Mouse (Mus musculus): ENCODE measurements at regions not wholly inside any gene's neighbourhood (a gene's known extent, or its start where the extent isn't known, plus 50 kb on each side); places are given as distances from the start of the nearest gene placed in this dataset.

DNA sequence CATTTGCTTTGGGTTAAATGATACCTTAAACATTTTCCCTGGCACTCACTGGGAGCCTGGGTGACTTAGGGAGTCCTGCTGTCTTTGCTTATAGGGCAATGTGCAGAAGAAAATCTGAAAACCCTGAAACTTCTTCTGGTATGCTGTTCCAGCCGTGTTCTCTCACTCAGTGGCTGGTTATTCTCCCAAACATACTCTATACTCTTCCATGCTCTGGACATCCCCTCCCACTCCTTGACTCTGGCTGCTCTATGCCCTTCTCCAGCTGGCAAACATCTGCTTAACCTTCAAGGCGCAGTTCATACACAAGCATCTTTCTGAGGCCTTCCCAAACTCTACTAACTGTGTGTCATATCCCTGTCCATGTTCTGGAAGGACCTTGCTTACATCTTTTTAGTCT, 227.2 kb upstream of the Jun start:
- Histone ChIP-seq H3K79me2 (ENCODE audit: control insufficient read depth, insufficient read depth, low read length, poor library complexity) (no peaks in the 10 kb centered on the region; the same call in 1 of the 2 replicates), H3K9me3 (replicated peaks; ENCODE audit: insufficient read depth, low read length) (no peaks in the 10 kb centered on the region), H3K27me3 (ENCODE audit: control insufficient read depth in 1 of 2, insufficient read depth in 2 of 2, low read length in 2 of 2) (peaks cover 0 to 2% of the 10 kb centered on the region in 2 experiments; a peak in 2 of 4 replicates), H3K36me3 (ENCODE audit: control insufficient read depth in 1 of 2, insufficient read depth in 2 of 2, low read length in 2 of 2) (no peaks in the 10 kb centered on the region), H3K9ac (ENCODE audit: control insufficient read depth, low read depth, low read length, poor library complexity, severe bottlenecking) (no peak overlapping the region), H3K4me3 (ENCODE audit: control insufficient read depth in 1 of 2, insufficient read depth in 1 of 2, low read depth in 2 of 2, low read length in 2 of 2) (no peak overlapping the region), H3K27ac (ENCODE audit: control insufficient read depth, low read depth, low read length) (no peak overlapping the region), H3K4me1 (ENCODE audit: control insufficient read depth in 1 of 2, insufficient read depth in 2 of 2, low read length in 2 of 2) (no peaks in the 10 kb centered on the region)
- DNase-seq (ENCODE audit: low read depth, low spot score), result no peak
- TF ChIP-seq TAL1 (IDR thresholded peaks at IDR 0.05; ENCODE audit: low read length), result no peak
- TF ChIP-seq MYC (IDR thresholded peaks at IDR 0.05; ENCODE audit: low read depth, low read length), result no peak
- TF ChIP-seq RCOR1 (IDR thresholded peaks at IDR 0.05; ENCODE audit: low read depth, low read length), result no peak
- no peak for TF ChIP-seq EP300 (IDR thresholded peaks at IDR 0.05; ENCODE audit: low read depth in 1 of 2, low read length in 2 of 2)
- no peak for TF ChIP-seq MXI1 (IDR thresholded peaks at IDR 0.05; ENCODE audit: low read depth, low read length)
- no peak for TF ChIP-seq MAZ (IDR thresholded peaks at IDR 0.05; ENCODE audit: low read depth, low read length)
- TF ChIP-seq TBP (IDR thresholded peaks at IDR 0.05; ENCODE audit: low read depth, low read length), result no peak
- TF ChIP-seq CHD2 (IDR thresholded peaks at IDR 0.05; ENCODE audit: low read length), result no peak
- TF ChIP-seq TCF12 (IDR thresholded peaks at IDR 0.05; ENCODE audit: low read depth, low read length), result no peak
- no peak for TF ChIP-seq MYB (IDR thresholded peaks at IDR 0.05; ENCODE audit: low read depth, low read length)
- no peak for TF ChIP-seq CTCF (IDR thresholded peaks at IDR 0.05 in 2 of 3, conservative IDR thresholded peaks at IDR 0.05 in 1 of 3; ENCODE audit: control insufficient read depth in 1 of 3, insufficient read depth in 1 of 3, low read depth in 2 of 3, low read length in 3 of 3, poor library complexity in 1 of 3, severe bottlenecking in 1 of 3)
- no peak for TF ChIP-seq MAFK (IDR thresholded peaks at IDR 0.05; ENCODE audit: borderline replicate concordance, low read depth, low read length)
- no peak for TF ChIP-seq MEF2A (IDR thresholded peaks at IDR 0.05; ENCODE audit: extremely low read depth, insufficient replicate concordance, low read depth, low read length, poor library complexity, severe bottlenecking)

DNA sequence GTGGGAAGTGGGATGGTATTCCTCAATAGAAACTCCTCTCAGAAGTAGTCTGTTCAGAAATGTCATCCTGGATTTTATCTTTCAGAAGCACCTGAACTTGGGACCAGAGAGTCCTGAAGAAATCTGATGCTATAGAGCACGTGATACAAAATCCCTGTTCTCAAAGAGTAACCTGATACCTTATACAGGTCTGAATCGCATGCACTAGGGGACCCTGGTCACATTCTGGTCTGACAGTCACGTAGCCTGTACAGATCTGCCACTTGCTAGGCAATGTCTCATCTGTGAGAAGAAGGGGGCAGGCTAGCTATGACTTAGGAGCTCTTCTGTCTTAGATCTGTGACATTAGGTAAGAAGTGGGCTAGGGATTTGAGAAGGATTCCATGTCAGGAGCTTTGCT, 230.1 kb upstream of the Jun start:
- Histone ChIP-seq H3K4me3 (ENCODE audit: control insufficient read depth in 1 of 2, insufficient read depth in 1 of 2, low read depth in 2 of 2, low read length in 2 of 2) (no peak overlapping the region), H3K9ac (ENCODE audit: control insufficient read depth, low read depth, low read length, poor library complexity, severe bottlenecking) (no peak overlapping the region), H3K9me3 (replicated peaks; ENCODE audit: insufficient read depth, low read length) (no peaks in the 10 kb centered on the region), H3K4me1 (ENCODE audit: control insufficient read depth in 1 of 2, insufficient read depth in 2 of 2, low read length in 2 of 2) (no peaks in the 10 kb centered on the region), H3K27me3 (ENCODE audit: control insufficient read depth in 1 of 2, insufficient read depth in 2 of 2, low read length in 2 of 2) (peaks cover 0 to 2% of the 10 kb centered on the region in 2 experiments; a peak in 2 of 4 replicates), H3K36me3 (ENCODE audit: control insufficient read depth in 1 of 2, insufficient read depth in 2 of 2, low read length in 2 of 2) (no peaks in the 10 kb centered on the region), H3K79me2 (ENCODE audit: control insufficient read depth, insufficient read depth, low read length, poor library complexity) (no peaks in the 10 kb centered on the region; the same call in 1 of the 2 replicates), H3K27ac (ENCODE audit: control insufficient read depth, low read depth, low read length) (no peak overlapping the region)
- DNase-seq (ENCODE audit: low read depth, low spot score), result no peak
- no peak for TF ChIP-seq EP300 (IDR thresholded peaks at IDR 0.05; ENCODE audit: low read depth in 1 of 2, low read length in 2 of 2)
- TF ChIP-seq RCOR1 (IDR thresholded peaks at IDR 0.05; ENCODE audit: low read depth, low read length), result no peak
- TF ChIP-seq MAX (IDR thresholded peaks at IDR 0.05; ENCODE audit: low read length), result no peak
- TF ChIP-seq MAZ (IDR thresholded peaks at IDR 0.05; ENCODE audit: low read depth, low read length), result no peak
- no peak for TF ChIP-seq GABPA (IDR thresholded peaks at IDR 0.05; ENCODE audit: low read depth, low read length)
- TF ChIP-seq USF1 (IDR thresholded peaks at IDR 0.05; ENCODE audit: low read depth, low read length), result no peak
- no peak for TF ChIP-seq UBTF (IDR thresholded peaks at IDR 0.05; ENCODE audit: borderline replicate concordance, insufficient read depth, low read depth, low read length)
- no peak for TF ChIP-seq HCFC1 (IDR thresholded peaks at IDR 0.05; ENCODE audit: low read depth, low read length)
- no peak for TF ChIP-seq ETS1 (IDR thresholded peaks at IDR 0.05; ENCODE audit: low read depth, low read length)
- TF ChIP-seq ZMIZ1 (IDR thresholded peaks at IDR 0.05; ENCODE audit: low read depth, low read length), result no peak
- no peak for TF ChIP-seq ELF1 (IDR thresholded peaks at IDR 0.05; ENCODE audit: low read depth, low read length)
- TF ChIP-seq GATA1 (IDR thresholded peaks at IDR 0.05; ENCODE audit: low read depth, low read length), result no peak
- TF ChIP-seq MYC (IDR thresholded peaks at IDR 0.05; ENCODE audit: low read depth, low read length), result no peak
- no peak for TF ChIP-seq RAD21 (IDR thresholded peaks at IDR 0.05; ENCODE audit: low read depth, low read length)
- no peak for TF ChIP-seq USF2 (IDR thresholded peaks at IDR 0.05; ENCODE audit: borderline replicate concordance in 1 of 2, insufficient read depth in 1 of 2, low read depth in 1 of 2, low read length in 2 of 2)
- TF ChIP-seq NELFE (IDR thresholded peaks at IDR 0.05; ENCODE audit: low read depth, low read length), result no peak
- no peak for TF ChIP-seq E2F4 (IDR thresholded peaks at IDR 0.05; ENCODE audit: borderline replicate concordance, low read depth, low read length)
- no peak for TF ChIP-seq TCF12 (IDR thresholded peaks at IDR 0.05; ENCODE audit: low read depth, low read length)
